Mouse (Mus musculus): ENCODE measurements at regions not wholly inside any gene's neighbourhood (a gene's known extent, or its start where the extent isn't known, plus 50 kb on each side); places are given as distances from the start of the nearest gene placed in this dataset.

- 29% methylated on average over 5 of the region's 5 CpGs for WGBS
- Histone ChIP-seq H3K27me3 (ENCODE audit: poor library complexity, severe bottlenecking) (no peaks in the 10 kb centered on the region), H3K9me3 (no peaks in the 10 kb centered on the region), H3K27ac (no peak overlapping the region), H3K36me3 (replicated peaks) (no peaks in the 10 kb centered on the region), H3K4me1 (no peaks in the 10 kb centered on the region), H3K4me3 (no peak overlapping the region)
- DNase-seq (ENCODE audit: extremely low spot score, low spot score): peak; percentile 25
These were observed 118.2 kb upstream of the Gm21876 start for GRCm38 (mm10) chrX:21293666-21294065.

- H3K4me3 ChIP-seq: no peak overlapping the region
- H3K36me3 ChIP-seq (replicated peaks): no peaks in the 10 kb centered on the region
- no peaks in the 10 kb centered on the region for H3K4me1 ChIP-seq
- WGBS: 41% methylated on average over 1 of the region's 1 CpGs
- H3K27me3 ChIP-seq (ENCODE audit: poor library complexity, severe bottlenecking): no peaks in the 10 kb centered on the region
- no peaks in the 10 kb centered on the region for H3K9me3 ChIP-seq
- H3K27ac ChIP-seq: no peak overlapping the region
- DNase-seq (ENCODE audit: extremely low spot score, low spot score): no peak
These were observed 120.0 kb upstream of the Gm21876 start for GRCm38 (mm10) chrX:21295460-21295859.

GRCm38 (mm10) chrX:21297349-21297748 is 121.9 kb upstream of the Gm21876 start:
- H3K27me3 ChIP-seq (ENCODE audit: poor library complexity, severe bottlenecking): no peaks in the 10 kb centered on the region
- no peak overlapping the region for H3K4me3 ChIP-seq
- no peak for DNase-seq (ENCODE audit: extremely low spot score, low spot score)
- no peaks in the 10 kb centered on the region for H3K36me3 ChIP-seq (replicated peaks)
- no peaks in the 10 kb centered on the region for H3K4me1 ChIP-seq
- peaks cover 9% of the 10 kb centered on the region for H3K9me3 ChIP-seq
- no peak overlapping the region for H3K27ac ChIP-seq
- WGBS: 78% methylated on average over 6 of the region's 6 CpGs

- Histone ChIP-seq H3K27ac (no peak overlapping the region), H3K36me3 (replicated peaks) (no peaks in the 10 kb centered on the region), H3K4me3 (peak overlapping the region; percentile 47), H3K27me3 (ENCODE audit: poor library complexity, severe bottlenecking) (no peaks in the 10 kb centered on the region), H3K4me1 (no peaks in the 10 kb centered on the region), H3K9me3 (no peaks in the 10 kb centered on the region)
- WGBS: 35% methylated on average over 13 of the region's 13 CpGs
- DNase-seq (ENCODE audit: extremely low spot score, low spot score): peak; percentile 18
These were observed 149.8 kb upstream of the Agtr2 start for GRCm38 (mm10) chrX:21334499-21335032.

GRCm38 (mm10) chrX:21344397-21344796 is 139.9 kb upstream of the Agtr2 start:
- no peak for DNase-seq (ENCODE audit: extremely low spot score, low spot score)

GRCm38 (mm10) chrX:21350503-21350902 is 133.8 kb upstream of the Agtr2 start:
- no peaks in the 10 kb centered on the region for H3K4me1 ChIP-seq

More at GRCm38 (mm10) chrX:21344397-21344796, 139.9 kb upstream of the Agtr2 start:
- no peaks in the 10 kb centered on the region for H3K27me3 ChIP-seq (ENCODE audit: poor library complexity, severe bottlenecking)
- no peak overlapping the region for H3K4me3 ChIP-seq
- WGBS: 59% methylated on average over 1 of the region's 1 CpGs
- no peaks in the 10 kb centered on the region for H3K36me3 ChIP-seq (replicated peaks)
- no peaks in the 10 kb centered on the region for H3K9me3 ChIP-seq
- no peaks in the 10 kb centered on the region for H3K4me1 ChIP-seq
- no peak overlapping the region for H3K27ac ChIP-seq

GRCm38 (mm10) chrX:21352350-21352749 is 132.0 kb upstream of the Agtr2 start:
- DNase-seq (ENCODE audit: extremely low spot score, low spot score): no peak
- WGBS: 54% methylated on average over 3 of the region's 3 CpGs
- no peak overlapping the region for H3K27ac ChIP-seq

More at GRCm38 (mm10) chrX:21350503-21350902, 133.8 kb upstream of the Agtr2 start:
- no peak for DNase-seq (ENCODE audit: extremely low spot score, low spot score)
- no peaks in the 10 kb centered on the region for H3K9me3 ChIP-seq
- no peaks in the 10 kb centered on the region for H3K36me3 ChIP-seq (replicated peaks)
- no peak overlapping the region for H3K4me3 ChIP-seq
- H3K27ac ChIP-seq: no peak overlapping the region
- WGBS: 34% methylated on average over 4 of the region's 4 CpGs
- no peaks in the 10 kb centered on the region for H3K27me3 ChIP-seq (ENCODE audit: poor library complexity, severe bottlenecking)

GRCm38 (mm10) chrX:21360771-21361667 is 123.3 kb upstream of the Agtr2 start:
- peak overlapping the region; percentile 51 for H3K4me3 ChIP-seq
- no peaks in the 10 kb centered on the region for H3K36me3 ChIP-seq (replicated peaks)
- 21% methylated on average over 43 of the region's 43 CpGs for WGBS
- peak overlapping the region; percentile 63 for H3K27ac ChIP-seq
- H3K9me3 ChIP-seq: peaks cover 5% of the 10 kb centered on the region; the same call in 1 of the 2 replicates
- DNase-seq (ENCODE audit: extremely low spot score, low spot score): peak; percentile 40
- H3K27me3 ChIP-seq (ENCODE audit: poor library complexity, severe bottlenecking): no peaks in the 10 kb centered on the region
- H3K4me1 ChIP-seq: no peaks in the 10 kb centered on the region

More at GRCm38 (mm10) chrX:21352350-21352749, 132.0 kb upstream of the Agtr2 start:
- H3K4me1 ChIP-seq: no peaks in the 10 kb centered on the region
- no peaks in the 10 kb centered on the region for H3K36me3 ChIP-seq (replicated peaks)
- H3K9me3 ChIP-seq: no peaks in the 10 kb centered on the region
- no peak overlapping the region for H3K4me3 ChIP-seq
- H3K27me3 ChIP-seq (ENCODE audit: poor library complexity, severe bottlenecking): no peaks in the 10 kb centered on the region

- no peaks in the 10 kb centered on the region for H3K27me3 ChIP-seq (ENCODE audit: poor library complexity, severe bottlenecking)
- H3K27ac ChIP-seq: no peak overlapping the region
- H3K4me3 ChIP-seq: no peak overlapping the region
- WGBS: 19% methylated on average over 2 of the region's 2 CpGs
- H3K36me3 ChIP-seq (replicated peaks): no peaks in the 10 kb centered on the region
- H3K4me1 ChIP-seq: no peaks in the 10 kb centered on the region
- DNase-seq (ENCODE audit: extremely low spot score, low spot score): no peak
- no peaks in the 10 kb centered on the region for H3K9me3 ChIP-seq
These were observed 99.1 kb upstream of the Agtr2 start for GRCm38 (mm10) chrX:21385221-21385620.

- no peaks in the 10 kb centered on the region for H3K9me3 ChIP-seq
- H3K4me1 ChIP-seq: no peaks in the 10 kb centered on the region
- H3K27ac ChIP-seq: no peak overlapping the region
- DNase-seq (ENCODE audit: extremely low spot score, low spot score): no peak
- no peak overlapping the region for H3K4me3 ChIP-seq
- H3K27me3 ChIP-seq (ENCODE audit: poor library complexity, severe bottlenecking): no peaks in the 10 kb centered on the region
- WGBS: 74% methylated on average over 1 of the region's 1 CpGs
- no peaks in the 10 kb centered on the region for H3K36me3 ChIP-seq (replicated peaks)
These were observed 94.4 kb upstream of the Agtr2 start for GRCm38 (mm10) chrX:21389992-21390391.

GRCm38 (mm10) chrX:21393212-21393611 is 91.1 kb upstream of the Agtr2 start:
- H3K27me3 ChIP-seq (ENCODE audit: poor library complexity, severe bottlenecking): no peaks in the 10 kb centered on the region
- H3K27ac ChIP-seq: no peak overlapping the region

GRCm38 (mm10) chrX:21424797-21425196 is 59.5 kb upstream of the Agtr2 start:
- WGBS: 52% methylated on average over 4 of the region's 4 CpGs
- H3K4me1 ChIP-seq: no peaks in the 10 kb centered on the region
- no peak overlapping the region for H3K27ac ChIP-seq
- no peaks in the 10 kb centered on the region for H3K9me3 ChIP-seq
- no peaks in the 10 kb centered on the region for H3K36me3 ChIP-seq (replicated peaks)
- no peak overlapping the region for H3K4me3 ChIP-seq
- DNase-seq (ENCODE audit: extremely low spot score, low spot score): no peak
- no peaks in the 10 kb centered on the region for H3K27me3 ChIP-seq (ENCODE audit: poor library complexity, severe bottlenecking)

More at GRCm38 (mm10) chrX:21393212-21393611, 91.1 kb upstream of the Agtr2 start:
- Histone ChIP-seq H3K4me1 (no peaks in the 10 kb centered on the region), H3K36me3 (replicated peaks) (no peaks in the 10 kb centered on the region), H3K4me3 (no peak overlapping the region), H3K9me3 (no peaks in the 10 kb centered on the region)
- no peak for DNase-seq (ENCODE audit: extremely low spot score, low spot score)
- WGBS: 80% methylated on average over 10 of the region's 10 CpGs

GRCm38 (mm10) chrX:21428081-21428480 is 56.3 kb upstream of the Agtr2 start:
- Histone ChIP-seq H3K27ac (no peak overlapping the region), H3K27me3 (ENCODE audit: poor library complexity, severe bottlenecking) (no peaks in the 10 kb centered on the region), H3K4me3 (no peak overlapping the region), H3K4me1 (no peaks in the 10 kb centered on the region), H3K36me3 (replicated peaks) (no peaks in the 10 kb centered on the region), H3K9me3 (no peaks in the 10 kb centered on the region)
- no peak for DNase-seq (ENCODE audit: extremely low spot score, low spot score)
- 65% methylated on average over 3 of the region's 3 CpGs for WGBS
